Mouse (Mus musculus): Measurements from ENCODE around the gene Rgmb.
A peak's percentile ranks its signal among the peaks of the same experiment; 100 is the strongest.

The Rgmb gene

DNA sequence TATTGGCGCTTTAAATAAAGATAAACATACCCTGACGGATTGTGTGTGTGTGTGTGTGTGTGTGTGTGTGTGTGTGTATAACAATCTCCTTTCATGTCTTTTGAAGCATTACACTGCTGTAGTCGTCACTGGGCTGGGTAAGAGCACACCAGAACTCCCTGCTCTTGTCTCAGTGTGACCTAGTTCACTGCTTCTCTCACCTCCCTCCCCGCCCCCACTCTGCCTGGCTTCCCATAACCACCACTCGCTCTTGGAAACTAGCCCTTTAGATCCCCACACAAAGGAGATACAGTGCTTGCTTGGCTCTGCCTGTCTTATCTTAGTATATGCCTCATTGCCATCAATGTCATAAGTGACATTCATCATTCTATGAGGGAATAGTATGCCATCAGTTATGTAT is 54.5 kb downstream of the Rgmb start:
- DNase-seq (ENCODE audit: low read depth, low spot score) = no peak

DNA sequence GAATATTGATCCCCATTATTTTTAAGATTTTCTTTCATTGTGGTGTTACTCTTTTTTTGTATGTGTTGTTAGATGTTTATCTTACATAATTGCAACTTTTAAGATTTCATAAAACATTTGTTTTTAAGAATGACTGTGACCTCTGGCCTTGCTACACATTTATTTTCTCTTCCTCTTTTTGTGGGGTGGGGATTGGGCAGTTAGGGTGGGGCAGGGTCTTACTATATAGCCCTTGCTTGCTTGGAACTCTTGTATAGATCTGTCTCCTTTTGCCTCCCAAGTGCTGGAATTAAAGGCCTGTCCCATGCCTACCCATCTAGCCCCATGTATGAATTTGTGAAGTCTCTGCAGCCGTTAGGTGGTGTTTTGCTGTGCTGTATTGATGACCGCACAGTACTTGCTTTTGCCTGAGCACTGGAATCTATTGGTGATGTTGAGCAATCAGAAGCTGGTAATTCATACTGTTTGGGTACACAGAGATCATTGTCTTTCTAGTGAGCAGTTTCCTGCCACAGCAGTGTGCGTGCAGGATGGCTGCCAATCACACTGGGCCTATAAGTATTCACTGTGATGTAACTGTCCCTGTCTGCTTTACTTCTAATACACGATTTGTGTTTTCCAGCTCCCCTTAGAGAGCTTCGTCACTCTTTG is 56.1 kb downstream of the Rgmb start:
- DNase-seq (ENCODE audit: low read depth, low spot score) = no peak

DNA sequence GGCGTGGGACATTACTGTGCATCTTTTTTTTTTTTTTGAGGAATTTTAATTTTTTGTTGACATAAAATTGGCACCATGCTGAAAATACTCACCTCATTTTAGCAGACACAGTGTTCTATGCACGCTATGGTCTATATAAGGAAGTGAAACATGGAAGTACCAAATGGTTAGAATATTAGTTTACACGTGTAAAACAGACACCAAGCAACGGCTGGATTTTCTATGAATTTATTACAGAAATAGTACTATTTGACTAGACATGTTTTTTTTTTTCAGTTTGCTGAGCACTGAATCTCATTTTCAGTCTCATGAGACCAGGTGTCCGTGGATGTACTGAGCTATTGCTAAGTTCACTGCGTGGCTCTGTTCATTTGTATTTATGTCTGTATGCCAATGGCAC is 56.9 kb downstream of the Rgmb start:
- DNase-seq (ENCODE audit: low read depth, low spot score) = no peak

DNA sequence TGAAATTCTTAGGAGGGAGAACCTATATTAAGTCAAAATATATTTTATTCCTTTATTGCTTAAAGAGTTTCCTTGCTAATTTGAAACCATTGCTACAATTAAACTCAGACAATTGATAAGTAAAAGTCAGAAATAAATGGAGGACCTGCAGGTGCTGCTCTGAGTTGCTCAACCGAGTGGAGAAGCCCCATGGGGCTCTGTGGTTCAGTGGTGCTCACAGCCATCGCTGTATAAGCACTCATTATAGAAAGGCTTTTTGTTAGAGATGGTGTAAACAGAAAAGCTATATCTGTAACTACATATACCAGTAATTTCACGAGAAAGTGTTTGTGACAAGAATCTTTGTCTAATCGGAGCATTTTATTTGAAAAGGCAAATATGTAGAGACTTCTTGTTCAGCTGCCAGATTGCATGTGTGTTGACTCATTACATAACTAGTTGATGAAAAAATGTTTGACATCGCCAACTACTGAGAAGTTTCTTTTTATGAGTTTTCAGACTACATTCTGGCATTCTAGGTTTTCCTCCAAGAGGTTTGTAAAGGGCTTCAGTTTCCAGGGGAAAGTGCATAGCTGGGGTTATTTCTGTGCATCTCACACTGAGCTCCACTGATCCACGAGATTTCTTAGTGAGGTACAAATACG is 61.6 kb downstream of the Rgmb start:
- DNase-seq (ENCODE audit: low read depth, low spot score) = peak; percentile 27

DNA sequence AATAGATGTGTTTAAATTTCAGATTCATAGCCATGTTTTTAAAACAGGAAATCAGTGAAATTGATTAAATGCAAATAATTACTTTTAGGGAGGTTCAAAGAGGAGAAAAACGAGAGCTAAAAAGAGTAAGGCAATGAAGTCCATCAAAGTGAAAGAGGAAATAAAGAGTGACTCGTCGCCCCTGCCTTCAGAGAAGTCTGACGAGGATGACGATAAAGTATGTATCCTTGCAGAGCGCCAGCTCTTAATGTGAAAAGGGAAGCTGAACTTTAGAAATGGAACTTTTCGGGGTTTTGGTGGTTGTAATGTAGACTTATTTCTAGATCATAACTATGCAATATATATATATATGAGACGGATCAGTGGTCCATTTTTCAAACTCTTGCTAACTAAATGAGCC is 69.6 kb downstream of the Rgmb start:
- no peak for DNase-seq (ENCODE audit: low read depth, low spot score)

All from skeletal muscle tissue, adult 2 months (tissue).